Mouse (Mus musculus) megakaryocyte-erythroid progenitor cell, adult 5-6 weeks (primary cell): ENCODE measurements around the gene Prelid1. TPM values are rescaled to one million over a fixed set of nuclear protein-coding genes. Genes with fewer than 3 reads are reported as not detected.

ENCODE experiments used
- total RNA-seq, 2 experiments: library from RNA; stranded (forward) in 1 of 2; stranded (reverse) in 1 of 2; fragments of 200-1000, 215-1000 nt in 1 of 2; fragments of >200 nt in 1 of 2; fragmentation: Nextera tagmentation in 1 of 2; gene quantifications; 2 replicates each; pipeline ENCODE4 v1.2.3; 2014 to 2017

Prelid1 gene
- total RNA-seq, 2 experiments from 2014 or later = 80.5 to 173 TPM

Other genes with a start within 250 kb of the Prelid1 start
- gene Uimc1, start 220.2 kb upstream of the Prelid1 start, total RNA-seq (2014; fragmentation: Nextera tagmentation) = 58.8 and 66.8 TPM in 2 replicates
- gene Uimc1, start 220.2 kb upstream of the Prelid1 start, total RNA-seq (2017) = 61.2 and 68.1 TPM in 2 replicates
- 33.1 and 61.7 TPM in 2 replicates for gene Zfp346, start 215.2 kb upstream of the Prelid1 start, total RNA-seq (2014; fragmentation: Nextera tagmentation)
- gene Zfp346, start 215.2 kb upstream of the Prelid1 start, total RNA-seq (2017) = 6.7 and 24.8 TPM in 2 replicates
- gene Gm17617, start 187.0 kb upstream of the Prelid1 start, total RNA-seq (2014; fragmentation: Nextera tagmentation) = not detected in 2 replicates
- not detected in 2 replicates for gene Gm17617, start 187.0 kb upstream of the Prelid1 start, total RNA-seq (2017)
- not detected in 2 replicates for gene Fgfr4, start 167.9 kb upstream of the Prelid1 start, total RNA-seq (2014; fragmentation: Nextera tagmentation)
- not detected in 2 replicates for gene Fgfr4, start 167.9 kb upstream of the Prelid1 start, total RNA-seq (2017)
- 99.4 and 139 TPM in 2 replicates for gene Nsd1, start 110.7 kb upstream of the Prelid1 start, total RNA-seq (2014; fragmentation: Nextera tagmentation)
- 77.3 and 94.1 TPM in 2 replicates for gene Nsd1, start 110.7 kb upstream of the Prelid1 start, total RNA-seq (2017)
- gene Rab24, start 1.4 kb downstream of the Prelid1 start, total RNA-seq (2014; fragmentation: Nextera tagmentation) = 88.0 and 120 TPM in 2 replicates
- gene Rab24, start 1.4 kb downstream of the Prelid1 start, total RNA-seq (2017) = 13.0 and 30.0 TPM in 2 replicates
- 9.9 TPM in 1 of 2 replicates, not detected in the other for gene Mxd3, start 9.3 kb downstream of the Prelid1 start, total RNA-seq (2014; fragmentation: Nextera tagmentation)
- 3.6 and 5.0 TPM in 2 replicates for gene Mxd3, start 9.3 kb downstream of the Prelid1 start, total RNA-seq (2017)
- 110 and 122 TPM in 2 replicates for gene Lman2, start 42.3 kb downstream of the Prelid1 start, total RNA-seq (2014; fragmentation: Nextera tagmentation)
- 75.6 and 91.9 TPM in 2 replicates for gene Lman2, start 42.3 kb downstream of the Prelid1 start, total RNA-seq (2017)
- 6.9 and 11.9 TPM in 2 replicates for gene Rgs14, start 49.2 kb downstream of the Prelid1 start, total RNA-seq (2014; fragmentation: Nextera tagmentation)
- 1.8 and 3.2 TPM in 2 replicates for gene Rgs14, start 49.2 kb downstream of the Prelid1 start, total RNA-seq (2017)
- gene Slc34a1, start 77.7 kb downstream of the Prelid1 start, total RNA-seq (2014; fragmentation: Nextera tagmentation) = not detected in 2 replicates
- not detected in 2 replicates for gene Slc34a1, start 77.7 kb downstream of the Prelid1 start, total RNA-seq (2017)
- gene Pfn3, start 94.7 kb downstream of the Prelid1 start, total RNA-seq (2014; fragmentation: Nextera tagmentation) = not detected in 2 replicates
- not detected in 2 replicates for gene Pfn3, start 94.7 kb downstream of the Prelid1 start, total RNA-seq (2017)
- gene F12, start 106.3 kb downstream of the Prelid1 start, total RNA-seq (2014; fragmentation: Nextera tagmentation) = not detected in 2 replicates
- gene F12, start 106.3 kb downstream of the Prelid1 start, total RNA-seq (2017) = not detected in 2 replicates
- 61.4 and 80.6 TPM in 2 replicates for gene Grk6, start 124.6 kb downstream of the Prelid1 start, total RNA-seq (2014; fragmentation: Nextera tagmentation)
- 67.7 and 82.4 TPM in 2 replicates for gene Grk6, start 124.6 kb downstream of the Prelid1 start, total RNA-seq (2017)
- not detected in 2 replicates for gene Prr7, start 143.8 kb downstream of the Prelid1 start, total RNA-seq (2014; fragmentation: Nextera tagmentation)
- gene Prr7, start 143.8 kb downstream of the Prelid1 start, total RNA-seq (2017) = not detected in 2 replicates
- gene Dbn1, start 167.6 kb downstream of the Prelid1 start, total RNA-seq (2014; fragmentation: Nextera tagmentation) = 0.84 TPM in 1 of 2 replicates, not detected in the other
- 2.4 TPM in 1 of 2 replicates, not detected in the other for gene Dbn1, start 167.6 kb downstream of the Prelid1 start, total RNA-seq (2017)
- gene Pdlim7, start 193.2 kb downstream of the Prelid1 start, total RNA-seq (2014; fragmentation: Nextera tagmentation) = 11.5 and 13.2 TPM in 2 replicates
- gene Pdlim7, start 193.2 kb downstream of the Prelid1 start, total RNA-seq (2017) = 3.0 and 4.3 TPM in 2 replicates
- gene Dok3, start 208.8 kb downstream of the Prelid1 start, total RNA-seq (2014; fragmentation: Nextera tagmentation) = 1.5 and 2.2 TPM in 2 replicates
- gene Dok3, start 208.8 kb downstream of the Prelid1 start, total RNA-seq (2017) = 1.8 and 2.9 TPM in 2 replicates
- 55.0 and 56.4 TPM in 2 replicates for gene Ddx41, start 216.2 kb downstream of the Prelid1 start, total RNA-seq (2014; fragmentation: Nextera tagmentation)
- gene Ddx41, start 216.2 kb downstream of the Prelid1 start, total RNA-seq (2017) = 58.9 and 64.3 TPM in 2 replicates